Mouse (Mus musculus) thymus, postnatal 36 days (tissue): Measurements from ENCODE around the gene Slc47a2.
"Not testable (repeated sequence)": the region's sequence is repeated elsewhere in the genome, so short reads cannot be mapped to it uniquely, and the experiment has no call there.

Experiments
- DNase-seq, 2 experiments: peaks; one replicate each; pipeline ENCODE4 v3.0.0; 2022; ENCODE audit warnings: mixed read lengths in 2 of 2

The Slc47a2 gene

GRCm38 (mm10) chr11:61341233-61341632 lies 1.4 kb downstream of the Slc47a2 start:
- DNase-seq, result no peak

- no peak for DNase-seq
Observed at GRCm38 (mm10) chr11:61340374-61340773, 2.3 kb downstream of the Slc47a2 start.

GRCm38 (mm10) chr11:61337586-61337985 lies 5.1 kb downstream of the Slc47a2 start:
- peak in 1 of 2 experiments; percentile 31 for DNase-seq

- no peak for DNase-seq
Observed at GRCm38 (mm10) chr11:61320904-61321687, 21.6 kb downstream of the Slc47a2 start.

GRCm38 (mm10) chr11:61319923-61320567 lies 22.6 kb downstream of the Slc47a2 start:
- DNase-seq, result no peak

- no peak for DNase-seq
Observed at GRCm38 (mm10) chr11:61319233-61319922, 23.3 kb downstream of the Slc47a2 start.

- DNase-seq, result no peak
Observed at GRCm38 (mm10) chr11:61316864-61317263, 25.8 kb downstream of the Slc47a2 start.

- DNase-seq, result peak; percentile 38 to 46
Observed at GRCm38 (mm10) chr11:61310321-61310720, 32.3 kb downstream of the Slc47a2 start.

GRCm38 (mm10) chr11:61309831-61310230 lies 32.8 kb downstream of the Slc47a2 start:
- DNase-seq, result peak; percentile 65 to 82

GRCm38 (mm10) chr11:61307795-61308194 lies 34.9 kb downstream of the Slc47a2 start:
- DNase-seq, result peak in 1 of 2 experiments; percentile 32

- DNase-seq, result peak; percentile 45 to 54
Observed at GRCm38 (mm10) chr11:61305377-61305776, 37.3 kb downstream of the Slc47a2 start.

GRCm38 (mm10) chr11:61304535-61304934 lies 38.1 kb downstream of the Slc47a2 start:
- not testable (repeated sequence) for DNase-seq

- DNase-seq, result no peak
Observed at GRCm38 (mm10) chr11:61300716-61301392, 41.8 kb downstream of the Slc47a2 start.

- no peak for DNase-seq
Observed at GRCm38 (mm10) chr11:61300205-61300604, 42.5 kb downstream of the Slc47a2 start.

GRCm38 (mm10) chr11:61297901-61298300 lies 44.8 kb downstream of the Slc47a2 start:
- no peak for DNase-seq

GRCm38 (mm10) chr11:61297326-61297725 lies 45.3 kb downstream of the Slc47a2 start:
- no peak for DNase-seq

- no peak for DNase-seq
Observed at GRCm38 (mm10) chr11:61296556-61296955, 46.1 kb downstream of the Slc47a2 start.

GRCm38 (mm10) chr11:61295556-61295955 lies 47.1 kb downstream of the Slc47a2 start:
- DNase-seq, result no peak

- DNase-seq, result no peak
Observed at GRCm38 (mm10) chr11:61294431-61294830, 48.2 kb downstream of the Slc47a2 start.

- no peak for DNase-seq
Observed at GRCm38 (mm10) chr11:61293251-61293650, 49.4 kb downstream of the Slc47a2 start.

- no peak for DNase-seq
Observed at GRCm38 (mm10) chr11:61284323-61284722, 58.3 kb downstream of the Slc47a2 start.

GRCm38 (mm10) chr11:61283414-61284049 lies 59.1 kb downstream of the Slc47a2 start:
- DNase-seq, result no peak
